Mouse (Mus musculus) intestine, embryonic 16.5 days (tissue): ENCODE results near the gene Oscp1. TPM values are rescaled to one million over a fixed set of nuclear protein-coding genes. Genes with fewer than 3 reads are reported as not detected.
A peak's percentile ranks its signal among the peaks of the same experiment; 100 is the strongest.

Source experiments
- ATAC-seq: fragments of 200-750 bp; cut with Nextera tagmentation; 2 replicates; pipeline ENCODE4 v1.8.0; 2017; ENCODE audit warnings: moderate TSS enrichment, moderate library complexity
- H3K27ac ChIP-seq: fragments of 300-500 bp; sonication (generic); 2 replicates; pipeline ENCODE4 v1.5.1; 2014; ENCODE audit warnings: mild to moderate bottlenecking, low read length
- H3K27me3 ChIP-seq: fragments of 300-500 bp; sonication (generic); replicated peaks from 2 replicates; pipeline ENCODE4 v1.6.1; 2014; ENCODE audit warnings: low read length, control low read depth, mixed read lengths; ENCODE audit not compliant: control insufficient read depth, insufficient read depth
- H3K36me3 ChIP-seq: fragments of 300-500 bp; sonication (generic); 2 replicates; pipeline ENCODE4 v1.6.1; 2014; ENCODE audit warnings: low read length, control low read depth; ENCODE audit not compliant: control insufficient read depth, insufficient read depth
- H3K4me1 ChIP-seq: fragments of 300-500 bp; sonication (generic); 2 replicates; pipeline ENCODE4 v1.6.1; 2014; ENCODE audit warnings: low read length, control low read depth, mixed read lengths; ENCODE audit not compliant: control insufficient read depth, insufficient read depth
- H3K4me2 ChIP-seq: fragments of 300-500 bp; sonication (generic); 2 replicates; pipeline ENCODE4 v1.6.1; 2014; ENCODE audit warnings: low read depth, low read length, control low read depth
- H3K4me3 ChIP-seq: fragments of 300-500 bp; sonication (generic); 2 replicates; pipeline ENCODE4 v1.5.1; 2014; ENCODE audit warnings: mild to moderate bottlenecking, low read length
- H3K9ac ChIP-seq: fragments of 300-500 bp; sonication (generic); 2 replicates; pipeline ENCODE4 v1.6.1; 2014; ENCODE audit warnings: low read depth, low read length
- H3K9me3 ChIP-seq: fragments of 300-500 bp; sonication (generic); 2 replicates; pipeline ENCODE4 v1.6.1; 2016; ENCODE audit warnings: low read length, control low read depth; ENCODE audit not compliant: control insufficient read depth
- WGBS: fragments of 180-500 bp; shearing (Covaris S2); extraction: QIAGEN DNeasy Blood & Tissue Kit; methylation state at CpG from one replicate; pipeline ENCODE4 v1.1.7; 2014; 5-methylcytosine and 5-hydroxymethylcytosine counted together
- polyA plus RNA-seq: library from polyadenylated mRNA; unstranded; fragments of >200 nt; fragmentation: Nextera tagmentation; extraction: Ambion mirVana; gene quantifications from 2 replicates; pipeline ENCODE4 v1.2.1, GENCODE M21; 2015

Gene Oscp1
- polyA plus RNA-seq, 1 experiment from 2014 or later, result 11.1 TPM

- Histone ChIP-seq H3K4me2 (peak overlapping the region; percentile 83), H3K27ac (peak overlapping the region; percentile 83; the same call in 1 of the 2 replicates), H3K9ac (peak overlapping the region; percentile 87; the same call in 1 of the 2 replicates), H3K4me3 (peak overlapping the region; percentile 85), H3K36me3 (no peaks in the 10 kb centered on the region; the same call in 1 of the 2 replicates), H3K27me3 (no peaks in the 10 kb centered on the region), H3K9me3 (no peaks in the 10 kb centered on the region), H3K4me1 (peaks cover 46% of the 10 kb centered on the region)
- ATAC-seq, result no peak
- WGBS, result 59% methylated on average over 7 of the region's 7 CpGs
These were observed 46.9 kb downstream of the Oscp1 start for GRCm38 (mm10) chr4:126105131-126105783.

- Histone ChIP-seq H3K4me3 (no peak overlapping the region), H3K27me3 (no peaks in the 10 kb centered on the region), H3K27ac (no peak overlapping the region; the same call in 1 of the 2 replicates), H3K36me3 (no peaks in the 10 kb centered on the region), H3K4me2 (no peak overlapping the region), H3K9me3 (no peaks in the 10 kb centered on the region), H3K4me1 (peaks cover 50% of the 10 kb centered on the region), H3K9ac (0 out of 2 replicates have a peak overlapping the region, but pooled peaks have one; percentile 11)
- 70% methylated on average over 8 of the region's 8 CpGs for WGBS
- no peak for ATAC-seq
These were observed 49.8 kb downstream of the Oscp1 start for GRCm38 (mm10) chr4:126108061-126108740.

DNA sequence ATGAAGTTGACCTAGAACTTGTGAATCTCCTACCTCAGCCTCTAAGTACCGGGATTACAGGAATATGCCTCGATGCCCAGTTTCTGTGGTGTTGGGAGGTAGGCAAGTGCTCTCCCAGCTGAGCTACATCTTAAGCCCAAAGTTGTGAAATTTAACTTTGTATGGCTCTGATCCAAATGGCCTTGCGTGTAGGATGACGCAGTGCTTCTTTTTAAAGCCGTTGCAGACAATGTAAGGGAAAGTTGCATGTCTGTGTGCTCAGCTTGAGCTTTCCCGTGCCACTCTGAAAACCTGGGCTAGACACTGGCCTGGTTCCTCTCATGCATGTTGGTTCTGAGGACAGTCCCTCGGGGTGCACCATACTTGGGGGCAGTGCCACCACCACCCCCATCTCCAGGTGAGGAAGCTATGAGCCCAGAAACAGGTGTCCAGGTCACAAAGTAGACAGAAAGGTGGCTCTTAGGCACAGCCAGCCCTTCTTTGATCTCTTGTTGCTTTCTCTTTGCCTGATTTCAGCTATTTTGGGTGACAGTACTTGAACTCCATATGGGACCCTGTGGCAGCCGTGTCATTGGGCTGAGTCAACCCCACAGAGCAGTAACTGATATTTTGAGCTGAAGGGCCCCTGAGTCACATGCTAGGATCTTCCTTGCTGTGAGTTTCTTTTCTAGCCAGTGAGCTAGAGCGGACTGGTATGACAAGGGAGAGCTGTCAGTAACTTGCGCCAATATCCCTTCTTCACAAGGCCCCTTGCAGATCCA lies 51.4 kb downstream of the Oscp1 start:
- 0 out of 2 replicates have a peak, but pooled peaks have one; percentile 5 for ATAC-seq
- 71% methylated on average over 10 of the region's 10 CpGs for WGBS
- Histone ChIP-seq H3K27me3 (no peaks in the 10 kb centered on the region), H3K9me3 (no peaks in the 10 kb centered on the region), H3K4me2 (peak overlapping the region; percentile 32; the same call in 1 of the 2 replicates), H3K4me3 (no peak overlapping the region), H3K27ac (peak overlapping the region; percentile 81), H3K9ac (peak overlapping the region; percentile 48), H3K36me3 (no peaks in the 10 kb centered on the region), H3K4me1 (peaks cover 51% of the 10 kb centered on the region)

GRCm38 (mm10) chr4:126110374-126111152 lies 52.2 kb downstream of the Oscp1 start:
- 13% methylated on average over 12 of the region's 12 CpGs for WGBS
- peak; percentile 79 for ATAC-seq
- Histone ChIP-seq H3K4me3 (no peak overlapping the region), H3K36me3 (no peaks in the 10 kb centered on the region), H3K4me1 (peaks cover 45% of the 10 kb centered on the region), H3K9ac (peak overlapping the region; percentile 48), H3K27ac (peak overlapping the region; percentile 81), H3K4me2 (peak overlapping the region; percentile 32), H3K9me3 (no peaks in the 10 kb centered on the region), H3K27me3 (no peaks in the 10 kb centered on the region)

- 23% methylated on average over 7 of the region's 7 CpGs for WGBS
- Histone ChIP-seq H3K27me3 (no peaks in the 10 kb centered on the region), H3K4me2 (peak overlapping the region; percentile 32), H3K27ac (peak overlapping the region; percentile 81), H3K36me3 (no peaks in the 10 kb centered on the region), H3K4me1 (peaks cover 43% of the 10 kb centered on the region), H3K9ac (peak overlapping the region; percentile 48; the same call in 1 of the 2 replicates), H3K9me3 (no peaks in the 10 kb centered on the region), H3K4me3 (no peak overlapping the region)
- peak; percentile 5; the same call in 1 of the 2 replicates for ATAC-seq
These were observed 52.8 kb downstream of the Oscp1 start for GRCm38 (mm10) chr4:126111153-126111549.

DNA sequence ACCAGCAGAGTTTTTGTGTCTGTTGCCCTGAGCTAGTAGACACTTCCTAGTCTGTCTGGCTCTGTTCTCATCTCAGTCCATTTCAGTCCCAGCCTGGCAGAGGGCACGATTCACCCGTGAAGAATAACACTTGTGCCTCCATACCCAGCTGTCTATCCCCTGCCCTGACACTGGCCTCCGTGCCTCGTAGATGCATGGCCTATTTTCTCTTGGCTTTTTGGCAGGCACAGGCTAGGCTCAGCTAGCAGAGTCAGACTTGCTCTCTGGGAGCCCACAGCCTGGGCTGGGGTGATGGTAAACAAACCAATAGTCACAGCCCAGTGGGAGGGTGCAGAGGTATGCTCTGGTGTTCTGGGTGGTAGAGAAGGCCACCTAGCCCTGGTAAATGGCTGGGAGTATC lies 54.9 kb downstream of the Oscp1 start:
- Histone ChIP-seq H3K27ac (no peak overlapping the region), H3K4me1 (peaks cover 34% of the 10 kb centered on the region), H3K4me2 (no peak overlapping the region), H3K36me3 (no peaks in the 10 kb centered on the region), H3K27me3 (no peaks in the 10 kb centered on the region), H3K9ac (no peak overlapping the region), H3K4me3 (no peak overlapping the region), H3K9me3 (no peaks in the 10 kb centered on the region)
- WGBS, result 70% methylated on average over 4 of the region's 4 CpGs
- ATAC-seq, result no peak

GRCm38 (mm10) chr4:126113943-126114342 lies 55.6 kb downstream of the Oscp1 start:
- H3K4me1 ChIP-seq, result peaks cover 28% of the 10 kb centered on the region
- WGBS, result 16% methylated on average over 6 of the region's 6 CpGs
- no peak overlapping the region for H3K4me3 ChIP-seq
- no peaks in the 10 kb centered on the region for H3K36me3 ChIP-seq
- ATAC-seq, result no peak
- H3K27me3 ChIP-seq, result no peaks in the 10 kb centered on the region
- H3K9ac ChIP-seq, result no peak overlapping the region
- H3K27ac ChIP-seq, result no peak overlapping the region
- no peaks in the 10 kb centered on the region for H3K9me3 ChIP-seq
- no peak overlapping the region for H3K4me2 ChIP-seq

- no peak overlapping the region for H3K4me3 ChIP-seq
- no peaks in the 10 kb centered on the region for H3K36me3 ChIP-seq
- no peak overlapping the region for H3K27ac ChIP-seq
- no peak overlapping the region for H3K4me2 ChIP-seq
- no peaks in the 10 kb centered on the region for H3K9me3 ChIP-seq
- H3K27me3 ChIP-seq, result no peaks in the 10 kb centered on the region
- 87% methylated on average over 9 of the region's 9 CpGs for WGBS
- H3K4me1 ChIP-seq, result peaks cover 17% of the 10 kb centered on the region
- no peak overlapping the region for H3K9ac ChIP-seq
- ATAC-seq, result no peak
These were observed 57.0 kb downstream of the Oscp1 start for GRCm38 (mm10) chr4:126115411-126115810.
